Mouse (Mus musculus): ENCODE data around the gene Hephl1.
"Not testable (repeated sequence)": the region's sequence is repeated elsewhere in the genome, so short reads cannot be mapped to it uniquely, and the experiment has no call there.

The Hephl1 gene

DNA sequence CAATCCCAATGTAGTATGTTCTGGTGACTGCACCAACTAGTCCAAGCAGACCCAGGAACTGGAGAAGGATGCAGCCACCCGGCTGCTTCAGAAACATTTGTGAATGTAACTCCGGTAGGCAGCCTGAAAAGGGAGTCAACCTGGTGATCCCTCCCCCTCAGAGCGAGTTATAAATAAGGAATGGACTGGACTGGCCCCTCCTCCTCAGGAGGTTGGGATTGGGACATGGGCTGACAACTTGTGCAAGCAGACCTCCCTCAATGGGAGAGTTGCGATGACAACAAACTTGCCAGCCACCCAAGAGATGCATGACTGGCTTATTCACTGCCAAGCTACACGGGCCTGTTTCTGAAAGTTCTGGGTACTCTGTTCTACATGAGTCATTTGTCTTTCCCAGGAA, at the start of gene Hephl1:
TSS of gene Hephl1 (minus strand) at position 101 of the 400 bp plus-strand sequence.
- DNase-seq (ENCODE audit: extremely low read depth, low read depth, low spot score) = no peak

GRCm38 (mm10) chr9:15149246-15149926, 37.5 kb upstream of the Hephl1 start:
- no peak for DNase-seq (ENCODE audit: extremely low read depth, low read depth, low spot score)

DNA sequence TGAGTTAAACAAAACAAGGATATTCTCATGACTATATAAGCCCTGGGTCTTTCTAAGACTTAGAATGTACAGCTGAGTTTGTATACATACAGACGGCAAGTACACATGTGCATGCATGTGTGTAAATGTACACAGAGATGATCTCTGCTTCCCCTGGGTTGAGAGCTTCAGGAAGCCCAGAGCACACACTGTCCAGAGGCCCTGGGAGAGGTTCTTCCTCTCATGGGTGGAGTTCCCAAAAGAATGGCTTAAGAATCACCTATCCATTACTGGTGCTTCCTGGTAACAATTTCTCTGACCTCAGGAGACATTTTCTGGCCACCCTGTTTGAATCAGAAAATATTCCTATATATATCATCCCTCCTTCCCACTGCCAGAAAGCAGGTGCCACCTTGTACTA, 28.6 kb upstream of the Hephl1 start:
- DNase-seq (ENCODE audit: extremely low read depth, low read depth, low spot score) = no peak

- DNase-seq (ENCODE audit: extremely low read depth, low read depth, low spot score) = no peak
Measured at GRCm38 (mm10) chr9:15125897-15126296, 14.0 kb upstream of the Hephl1 start.

DNA sequence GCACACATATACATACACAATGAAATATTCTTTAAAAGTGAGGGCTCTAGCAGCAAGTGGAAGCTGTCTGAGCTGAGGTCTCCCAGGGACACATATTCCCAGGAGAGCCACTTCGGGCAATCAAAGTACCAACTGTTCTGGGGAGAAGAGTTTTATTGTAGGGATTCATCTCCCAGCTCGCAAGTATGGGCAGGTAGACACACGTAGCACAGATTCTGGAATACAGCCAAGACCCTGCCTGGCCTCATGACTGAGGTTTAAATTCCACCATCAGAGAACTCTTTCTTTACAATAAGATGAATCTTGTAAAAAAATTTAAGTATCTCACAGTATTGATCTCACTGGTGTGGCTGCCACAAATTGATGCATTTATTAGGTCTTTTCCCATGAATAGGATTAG, 10.5 kb upstream of the Hephl1 start:
- no peak for DNase-seq (ENCODE audit: extremely low read depth, low read depth, low spot score)

GRCm38 (mm10) chr9:15120841-15121358, 9.0 kb upstream of the Hephl1 start:
- DNase-seq (ENCODE audit: extremely low read depth, low read depth, low spot score) = no peak

DNA sequence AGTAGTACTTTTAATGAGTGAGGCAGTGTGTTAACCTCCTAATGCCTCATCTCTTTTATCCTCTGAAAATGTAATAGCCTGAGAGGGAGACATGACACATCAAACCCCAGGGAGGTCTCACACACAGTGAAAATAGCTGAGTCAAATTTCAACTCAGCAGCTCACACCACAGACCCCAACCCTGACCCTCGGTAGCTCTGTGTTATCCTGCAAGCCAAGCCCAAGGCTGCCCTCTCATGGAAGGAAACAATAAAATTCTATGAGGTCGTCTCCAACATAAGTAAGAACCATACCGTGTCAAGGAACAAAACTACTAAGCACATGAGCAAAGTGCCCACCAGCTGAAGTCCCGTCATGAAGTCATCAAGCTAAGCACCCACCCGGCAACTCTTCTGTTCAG, 8.3 kb upstream of the Hephl1 start:
- no peak for DNase-seq (ENCODE audit: extremely low read depth, low read depth, low spot score)

- no peak for DNase-seq (ENCODE audit: extremely low read depth, low read depth, low spot score)
Measured at GRCm38 (mm10) chr9:15119515-15119914, 7.6 kb upstream of the Hephl1 start.

DNA sequence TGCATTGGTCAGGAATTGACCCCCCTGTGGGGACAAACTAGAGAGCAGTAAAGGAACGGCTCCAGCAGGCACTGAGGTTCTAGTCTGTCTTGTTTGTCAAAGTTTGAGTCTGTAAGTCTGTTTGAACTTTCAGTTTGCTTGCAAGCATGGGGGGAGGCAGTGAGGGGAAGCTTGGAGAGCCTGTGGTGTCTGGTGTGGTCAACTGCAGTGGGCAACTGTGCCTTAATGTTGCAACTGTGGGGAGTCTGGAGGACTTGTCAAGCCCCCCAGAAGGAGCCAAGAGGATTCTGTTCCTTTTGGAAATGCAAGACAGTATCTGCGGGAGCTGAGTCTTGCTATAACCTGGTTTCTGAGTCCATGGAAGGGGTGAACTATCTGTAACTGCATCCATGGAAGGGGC, 4.3 kb upstream of the Hephl1 start:
- no peak for DNase-seq (ENCODE audit: extremely low read depth, low read depth, low spot score)

GRCm38 (mm10) chr9:15114102-15114501, 2.2 kb upstream of the Hephl1 start:
- no peak for DNase-seq (ENCODE audit: extremely low read depth, low read depth, low spot score)

GRCm38 (mm10) chr9:15108101-15108500, 3.8 kb downstream of the Hephl1 start:
- DNase-seq (ENCODE audit: extremely low read depth, low read depth, low spot score) = no peak

GRCm38 (mm10) chr9:15105136-15105535, 6.8 kb downstream of the Hephl1 start:
- DNase-seq (ENCODE audit: extremely low read depth, low read depth, low spot score) = no peak

- DNase-seq (ENCODE audit: extremely low read depth, low read depth, low spot score) = no peak
Measured at GRCm38 (mm10) chr9:15103579-15104300, 8.2 kb downstream of the Hephl1 start.

- DNase-seq (ENCODE audit: extremely low read depth, low read depth, low spot score) = peak; percentile 26
Measured at GRCm38 (mm10) chr9:15101531-15102161, 10.3 kb downstream of the Hephl1 start.

GRCm38 (mm10) chr9:15098421-15098820, 13.5 kb downstream of the Hephl1 start:
- DNase-seq (ENCODE audit: extremely low read depth, low read depth, low spot score) = not testable (repeated sequence)

GRCm38 (mm10) chr9:15097172-15097571, 14.7 kb downstream of the Hephl1 start:
- DNase-seq (ENCODE audit: extremely low read depth, low read depth, low spot score) = no peak

GRCm38 (mm10) chr9:15096161-15096560, 15.7 kb downstream of the Hephl1 start:
- DNase-seq (ENCODE audit: extremely low read depth, low read depth, low spot score) = no peak

- no peak for DNase-seq (ENCODE audit: extremely low read depth, low read depth, low spot score)
Measured at GRCm38 (mm10) chr9:15095206-15095605, 16.7 kb downstream of the Hephl1 start.

DNA sequence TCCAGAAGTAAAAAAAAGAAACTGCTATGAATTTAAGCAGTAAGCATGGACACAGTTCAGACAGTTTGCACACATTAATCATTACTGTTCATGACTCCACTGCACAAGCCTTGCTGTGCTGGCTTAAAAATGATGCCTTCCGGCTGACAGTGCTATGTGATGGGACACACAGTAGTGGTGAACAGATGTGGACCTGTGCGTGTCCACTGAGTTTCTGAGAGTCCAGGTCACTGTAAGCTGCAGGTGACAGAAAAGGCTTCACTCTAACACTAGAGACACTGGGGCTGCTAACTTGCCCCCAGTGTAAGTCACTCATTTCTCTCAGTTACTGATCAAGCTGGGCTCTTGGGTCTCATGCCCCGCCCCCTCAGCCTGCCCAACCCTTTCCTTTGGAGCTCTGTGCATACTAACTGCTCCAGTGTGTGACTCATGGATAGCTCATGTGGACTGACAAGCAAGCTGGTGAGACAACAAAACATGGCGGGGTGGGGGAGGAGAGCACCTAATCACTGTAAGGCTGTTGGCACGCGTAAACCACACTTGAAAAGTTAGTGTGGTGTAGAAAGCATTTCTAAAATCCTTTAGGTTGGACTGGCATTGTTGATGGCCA, 43.1 kb downstream of the Hephl1 start:
- DNase-seq (ENCODE audit: extremely low read depth, low read depth, low spot score) = no peak

GRCm38 (mm10) chr9:15067995-15068685, 43.8 kb downstream of the Hephl1 start:
- DNase-seq (ENCODE audit: extremely low read depth, low read depth, low spot score) = no peak

DNA sequence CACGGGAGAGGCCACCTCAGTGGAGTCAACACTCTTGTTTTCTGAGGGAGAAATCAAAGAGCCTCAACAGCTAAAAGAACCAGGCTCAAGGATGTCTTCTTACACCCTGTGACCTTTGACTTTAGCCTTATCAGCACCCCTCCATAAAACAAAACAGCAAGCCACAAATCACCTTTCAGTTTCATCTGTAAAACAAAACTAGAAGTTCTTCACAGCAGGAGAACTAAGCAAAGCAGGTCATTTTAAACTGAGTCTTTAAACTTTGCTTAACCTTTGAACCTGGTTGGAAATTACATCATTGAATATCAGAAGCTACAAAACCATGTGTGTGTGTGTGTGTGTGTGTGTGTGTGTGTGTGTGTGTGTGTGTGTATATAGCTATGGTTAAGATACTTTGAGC, 47.7 kb downstream of the Hephl1 start:
- no peak for DNase-seq (ENCODE audit: extremely low read depth, low read depth, low spot score)

All from fat pad, adult 2 months (tissue).